Mouse (Mus musculus): ENCODE results near the gene Clic4. TPM values are rescaled to one million over a fixed set of nuclear protein-coding genes. Genes with fewer than 3 reads are reported as not detected.

The Clic4 gene
- total RNA-seq (2015; ENCODE audit: low replicate concordance) (121 and 125 TPM in 2 replicates), total RNA-seq (2017; ENCODE audit: low replicate concordance) (139 and 144 TPM in 2 replicates)

- ATAC-seq (replicated peaks; ENCODE audit: low FRiP score, poor library complexity, severe bottlenecking): peak; percentile 85
Observed at GRCm38 (mm10) chr4:135272640-135273306, at the start of gene Clic4. Clic4 (minus strand) TSS chr4:135272814.

DNA sequence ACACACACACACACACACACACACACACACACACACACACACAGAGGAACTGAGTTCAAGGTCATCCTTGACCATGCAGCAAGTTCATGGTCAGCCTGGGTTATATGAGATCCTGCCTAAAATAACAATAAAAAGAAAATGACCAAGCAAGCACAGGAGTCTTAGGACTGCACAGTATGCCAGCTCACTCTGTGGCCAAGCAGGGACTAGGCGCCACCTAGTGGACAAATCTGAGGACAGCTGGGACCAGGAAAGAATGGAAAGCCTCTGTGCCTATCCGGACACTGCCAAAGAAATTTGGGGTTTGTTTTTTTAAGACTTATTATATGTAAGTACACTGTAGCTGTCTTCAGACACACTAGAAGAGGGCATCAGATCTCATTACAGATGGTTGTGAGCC, 45.4 kb upstream of the Clic4 start:
- peak; percentile 60 for ATAC-seq (replicated peaks; ENCODE audit: low FRiP score, poor library complexity, severe bottlenecking)

GRCm38 (mm10) chr4:135317539-135317938, 44.9 kb upstream of the Clic4 start:
- no peak for ATAC-seq (replicated peaks; ENCODE audit: low FRiP score, poor library complexity, severe bottlenecking)

GRCm38 (mm10) chr4:135315287-135315686, 42.7 kb upstream of the Clic4 start:
- no peak for ATAC-seq (replicated peaks; ENCODE audit: low FRiP score, poor library complexity, severe bottlenecking)

- ATAC-seq (replicated peaks; ENCODE audit: low FRiP score, poor library complexity, severe bottlenecking): peak; percentile 59
Observed at GRCm38 (mm10) chr4:135314419-135314832, 41.8 kb upstream of the Clic4 start.

DNA sequence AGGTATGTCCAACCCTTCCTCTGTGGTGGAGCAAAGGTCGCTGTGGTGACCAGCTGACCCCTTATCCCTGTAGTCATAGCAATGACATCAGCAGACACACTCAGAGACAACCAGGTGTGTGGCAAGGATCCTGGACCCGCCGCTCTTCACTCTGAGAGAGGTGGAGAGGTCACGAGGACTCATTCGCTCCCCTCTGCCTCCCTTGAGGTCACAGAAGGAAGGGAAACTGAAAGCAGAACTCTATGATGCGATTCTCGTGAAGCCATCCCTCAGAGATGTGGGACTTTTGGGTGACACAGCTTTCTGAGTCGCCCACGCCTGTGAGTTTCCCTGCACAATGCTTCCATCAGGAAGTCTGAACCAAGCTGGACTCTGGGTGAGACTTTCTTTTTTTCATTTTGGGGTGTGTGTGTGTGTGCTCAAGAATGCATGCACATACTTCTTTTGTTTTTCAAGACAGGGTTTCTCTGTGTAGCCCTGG, 41.2 kb upstream of the Clic4 start:
- ATAC-seq (replicated peaks; ENCODE audit: low FRiP score, poor library complexity, severe bottlenecking): peak; percentile 13

- ATAC-seq (replicated peaks; ENCODE audit: low FRiP score, poor library complexity, severe bottlenecking): peak; percentile 60
Observed at GRCm38 (mm10) chr4:135313111-135313691, 40.6 kb upstream of the Clic4 start.

GRCm38 (mm10) chr4:135312706-135313105, 40.1 kb upstream of the Clic4 start:
- peak; percentile 75 for ATAC-seq (replicated peaks; ENCODE audit: low FRiP score, poor library complexity, severe bottlenecking)

DNA sequence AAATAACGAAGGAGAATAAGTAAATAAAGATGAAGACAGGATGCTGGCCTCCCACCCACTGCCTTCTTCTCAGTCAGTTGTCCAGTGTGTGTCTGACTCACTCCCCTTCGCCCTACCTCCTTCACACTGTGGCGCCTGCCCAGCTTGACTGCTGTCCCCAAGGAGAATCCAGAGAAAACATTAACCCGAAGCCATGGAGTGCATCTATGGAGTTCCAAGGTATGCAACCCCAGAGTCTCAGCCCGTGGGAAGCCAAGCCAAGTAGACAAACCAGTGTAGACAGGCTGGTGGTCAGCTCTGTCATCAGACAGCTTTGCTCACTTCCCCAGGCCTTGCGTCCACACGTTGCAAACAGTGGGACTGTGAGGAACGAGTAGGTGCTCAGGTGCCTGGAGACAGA, 37.8 kb upstream of the Clic4 start:
- no peak for ATAC-seq (replicated peaks; ENCODE audit: low FRiP score, poor library complexity, severe bottlenecking)

GRCm38 (mm10) chr4:135309726-135310125, 37.1 kb upstream of the Clic4 start:
- no peak for ATAC-seq (replicated peaks; ENCODE audit: low FRiP score, poor library complexity, severe bottlenecking)

DNA sequence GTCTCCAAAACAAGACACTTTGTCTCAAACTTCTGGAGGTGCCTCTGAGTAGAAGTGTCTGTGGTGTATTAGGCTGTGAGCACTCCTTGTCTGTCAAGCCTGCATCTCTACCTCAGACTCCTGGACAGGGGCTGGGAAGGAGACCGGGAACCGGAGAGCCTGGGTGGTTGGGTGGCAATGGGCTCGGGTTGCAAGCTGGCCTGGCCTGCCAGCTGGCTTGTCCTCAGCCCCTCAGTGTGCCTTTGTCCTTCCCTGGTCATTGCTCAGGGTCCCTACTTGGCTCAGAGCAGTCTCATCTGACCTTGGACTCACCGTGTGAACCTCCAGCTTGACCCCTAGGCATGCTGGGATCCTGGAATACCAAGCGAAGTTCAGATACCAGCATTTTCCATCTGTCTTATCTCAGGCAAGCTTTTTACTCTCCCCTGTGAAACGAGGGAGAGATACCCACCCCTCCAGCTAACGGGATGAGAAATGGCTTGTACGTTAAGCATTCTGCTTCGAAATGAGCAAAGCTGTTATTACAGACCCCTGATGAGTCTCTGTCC, 36.6 kb upstream of the Clic4 start:
- no peak for ATAC-seq (replicated peaks; ENCODE audit: low FRiP score, poor library complexity, severe bottlenecking)

DNA sequence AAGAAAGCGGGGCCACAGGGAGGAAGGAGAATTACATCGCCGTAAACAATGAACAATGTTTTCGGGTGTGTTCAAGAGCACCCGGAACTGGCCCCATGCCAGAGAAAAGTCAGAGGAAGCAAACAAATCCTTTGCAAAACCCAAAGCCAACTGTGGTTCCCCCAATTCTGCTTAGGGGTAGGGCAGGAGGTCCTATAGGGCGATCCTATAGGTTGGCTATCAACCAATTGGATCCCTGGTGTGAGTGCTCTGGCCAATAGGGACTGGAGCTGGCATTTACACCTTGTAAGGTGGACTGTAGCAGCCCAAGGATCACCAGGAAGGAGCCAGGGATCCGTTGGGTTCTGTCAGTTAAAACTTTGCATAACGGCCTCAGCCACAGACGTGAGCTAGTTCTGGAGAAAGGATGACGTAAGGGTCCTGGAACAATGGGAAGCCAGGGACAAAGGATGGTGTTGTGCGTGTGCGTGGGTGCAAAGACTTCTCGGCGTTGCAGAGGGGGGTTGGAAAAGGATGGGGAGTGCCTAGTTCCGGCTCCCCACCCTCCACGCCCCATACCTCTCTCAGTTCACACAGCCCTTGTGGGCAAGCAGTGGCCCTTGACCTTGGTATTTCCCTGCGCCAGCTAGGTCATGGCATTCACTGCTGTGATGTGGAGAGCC, 34.5 kb upstream of the Clic4 start:
- no peak for ATAC-seq (replicated peaks; ENCODE audit: low FRiP score, poor library complexity, severe bottlenecking)

- ATAC-seq (replicated peaks; ENCODE audit: low FRiP score, poor library complexity, severe bottlenecking): no peak
Observed at GRCm38 (mm10) chr4:135306533-135306932, 33.9 kb upstream of the Clic4 start.

DNA sequence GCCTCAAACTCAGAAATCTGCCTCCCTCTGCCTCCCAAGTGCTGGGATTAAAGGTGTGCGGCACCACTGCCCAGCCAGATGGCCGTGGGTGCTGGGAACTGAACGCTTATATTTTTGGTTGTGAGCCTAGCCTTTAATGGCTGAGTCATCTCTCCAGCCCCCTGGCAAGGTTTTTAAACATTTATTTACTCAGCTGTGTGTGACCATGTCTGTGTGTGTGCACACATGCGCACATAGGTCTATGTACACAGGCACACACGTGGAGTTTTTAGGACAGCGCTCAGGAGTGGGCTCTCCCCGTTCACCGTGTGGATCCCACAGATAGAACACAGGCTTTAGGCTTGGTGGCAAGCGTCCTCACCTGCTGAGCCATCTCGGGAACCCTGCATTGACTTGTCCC, 29.6 kb upstream of the Clic4 start:
- ATAC-seq (replicated peaks; ENCODE audit: low FRiP score, poor library complexity, severe bottlenecking): no peak

- ATAC-seq (replicated peaks; ENCODE audit: low FRiP score, poor library complexity, severe bottlenecking): no peak
Observed at GRCm38 (mm10) chr4:135301166-135301565, 28.6 kb upstream of the Clic4 start.

DNA sequence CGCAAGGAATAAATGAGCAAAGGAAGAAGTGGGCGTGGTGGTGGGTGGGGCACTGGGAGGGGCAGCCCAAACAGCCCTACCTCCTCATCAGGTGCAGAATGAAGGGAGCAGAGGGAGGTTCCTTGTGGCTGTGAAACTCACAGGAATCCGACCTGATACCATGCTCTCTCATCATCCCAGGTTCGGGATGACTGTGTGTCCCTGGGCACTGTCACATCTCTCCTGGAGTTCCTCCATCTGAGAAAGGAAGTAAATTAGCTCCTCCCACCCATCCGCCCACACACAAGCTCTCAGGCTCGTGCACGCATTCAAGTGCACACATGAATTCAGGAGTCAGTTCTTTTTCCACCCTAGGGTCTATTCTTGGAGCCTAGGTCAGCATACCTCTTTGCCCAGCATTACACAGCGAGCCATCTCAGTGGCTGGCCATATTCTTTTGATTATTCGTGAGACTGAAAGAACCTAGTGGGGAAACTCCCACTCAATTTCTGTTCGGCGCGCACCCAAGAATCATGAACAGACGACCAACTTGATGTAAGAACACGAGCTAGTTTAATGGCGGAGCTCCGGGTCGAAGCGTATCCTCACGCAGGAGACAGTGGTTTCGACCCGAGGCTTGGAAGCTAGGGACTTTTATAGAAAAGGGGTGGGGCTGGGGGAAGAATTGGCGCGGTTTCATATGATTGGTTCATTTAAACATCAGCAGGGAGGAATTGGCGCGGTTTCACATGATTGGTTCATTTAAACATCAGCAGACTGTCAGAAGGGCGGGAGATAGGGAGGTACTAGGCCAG, 27.8 kb upstream of the Clic4 start:
- no peak for ATAC-seq (replicated peaks; ENCODE audit: low FRiP score, poor library complexity, severe bottlenecking)

DNA sequence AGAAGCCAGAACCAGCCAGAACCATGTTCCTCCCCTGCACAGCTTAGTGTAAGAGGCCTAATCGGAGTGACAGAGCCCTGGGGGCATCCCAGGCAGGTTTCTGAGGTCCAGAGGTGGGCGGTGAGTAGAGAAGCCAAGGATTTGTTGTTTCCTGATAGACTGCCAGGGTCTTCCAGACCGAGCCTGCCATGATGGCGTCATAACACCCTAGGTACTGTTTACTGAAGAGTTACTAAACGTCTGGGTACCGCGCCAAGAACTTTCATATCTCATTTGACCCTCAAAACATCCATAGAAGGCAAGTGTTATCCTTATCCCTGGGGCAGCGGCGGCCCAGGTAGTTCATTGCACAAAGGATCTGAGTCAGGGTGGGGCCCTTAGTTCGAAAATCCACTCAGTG, 26.1 kb upstream of the Clic4 start:
- ATAC-seq (replicated peaks; ENCODE audit: low FRiP score, poor library complexity, severe bottlenecking): no peak

GRCm38 (mm10) chr4:135297931-135298546, 25.4 kb upstream of the Clic4 start:
- no peak for ATAC-seq (replicated peaks; ENCODE audit: low FRiP score, poor library complexity, severe bottlenecking)

GRCm38 (mm10) chr4:135297146-135297545, 24.5 kb upstream of the Clic4 start:
- ATAC-seq (replicated peaks; ENCODE audit: low FRiP score, poor library complexity, severe bottlenecking): 0 out of 2 replicates have a peak, but pooled peaks have one; percentile 49

Data from erythroid progenitor cell, adult 5-6 weeks (primary cell).